Mouse (Mus musculus) CD4-positive, CD25-positive, alpha-beta regulatory T cell (primary cell): Measurements from ENCODE around the gene Slc22a27. TPM values are rescaled to one million over a fixed set of nuclear protein-coding genes. Genes with fewer than 3 reads are reported as not detected.

Source experiments
- polyA plus RNA-seq: library from polyadenylated mRNA; unstranded; fragments of 100-300 nt; shearing (Covaris generic); gene quantifications from one replicate; pipeline ENCODE4 v1.2.1, GENCODE M21; 2017

The Slc22a27 gene
- polyA plus RNA-seq: not detected

GRCm38 (mm10) chr19:7965927-7966326, at the start of gene Slc22a27:
TSS of gene Slc22a27 (minus strand) at chr19:7966027.

Other genes starting within 250 kb of the Slc22a27 start
- not detected for gene Slc22a26, start 163.4 kb downstream of the Slc22a27 start, polyA plus RNA-seq
- gene Slc22a28, start 166.0 kb upstream of the Slc22a27 start, polyA plus RNA-seq: not detected